Comparison of ENCODE assay signal across 8 mouse cellular contexts in the genomic region with DNA sequence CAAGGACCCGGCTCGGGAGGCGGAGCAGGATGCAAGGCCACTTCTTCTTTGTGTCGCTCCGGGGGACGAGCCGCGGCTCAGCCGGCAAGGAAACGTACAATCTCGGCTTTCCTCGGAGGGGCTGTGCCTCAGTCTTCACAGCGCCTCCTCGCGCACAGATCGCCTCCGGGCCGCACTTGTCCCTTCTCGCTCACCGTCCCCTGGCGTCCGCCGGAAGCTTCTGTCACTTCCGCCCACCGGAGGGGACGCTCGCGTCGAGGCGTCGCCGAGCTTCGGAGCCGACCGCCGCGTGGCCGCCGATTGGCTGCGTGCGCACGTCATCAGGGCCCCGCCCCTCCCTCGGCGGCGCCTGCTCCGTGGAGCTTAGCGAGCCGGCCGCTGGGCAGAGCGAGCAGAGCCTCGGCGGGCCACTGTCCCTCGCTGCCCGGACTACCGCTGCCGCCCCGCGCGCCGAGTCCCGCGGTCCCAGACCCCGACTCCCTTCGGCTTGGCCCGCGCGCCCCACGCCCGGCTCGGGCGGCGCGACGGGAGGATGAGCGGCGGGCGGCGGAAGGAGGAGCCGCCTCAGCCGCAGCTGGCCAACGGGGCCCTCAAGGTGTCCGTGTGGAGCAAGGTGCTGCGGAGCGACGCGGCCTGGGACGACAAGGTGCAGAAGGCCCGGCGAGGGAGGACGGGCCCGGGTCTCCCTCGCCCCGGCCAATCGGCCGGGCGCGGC. TPM values are rescaled to one million over a fixed set of nuclear protein-coding genes. Genes with fewer than 3 reads are reported as not detected.
DNase-seq lines count a peak whose midpoint lies in the region; ATAC-seq and TF ChIP-seq lines count a peak whose summit lies in the region.

Gene Rab5if, plus strand, starts transcription at position 357 of the 715 bp plus-strand sequence.

- no peaks in the 10 kb centered on the region for H3K9me3 ChIP-seq in E14TG2a.4 (ENCODE audit: low read length)
- H3K9me3 ChIP-seq in forebrain, embryonic 13.5 days (replicated peaks) = no peaks in the 10 kb centered on the region
- H3K9me3 ChIP-seq in liver, postnatal 0 days (ENCODE audit: low read length) = no peaks in the 10 kb centered on the region
- H3K9me3 ChIP-seq in neural tube, embryonic 14.5 days (ENCODE audit: control insufficient read depth, low read length) = no peaks in the 10 kb centered on the region

- H3K4me3 ChIP-seq in E14TG2a.4 (replicated peaks; ENCODE audit: low read length) = peak within 1 kb of the TSS; percentile 99
- H3K4me3 ChIP-seq in forebrain, embryonic 13.5 days = peak within 1 kb of the TSS; percentile 67
- peak within 1 kb of the TSS; percentile 92 for H3K4me3 ChIP-seq in liver, postnatal 0 days (ENCODE audit: low read depth, low read length)
- H3K4me3 ChIP-seq in neural tube, embryonic 14.5 days (ENCODE audit: low read depth, low read length) = peak within 1 kb of the TSS; percentile 99

- intact Hi-C loops in heart, postnatal 10 days (cut with DNase I) = no loop called here

- TF ChIP-seq EP300 in liver, postnatal 0 days (IDR thresholded peaks at IDR 0.05; ENCODE audit: low read depth) = peak; percentile 42; the same call in 1 of the 2 replicates

- peak; percentile 94 for DNase-seq in c-Kit-positive CD71-positive TER-119-positive erythroid progenitor cells, embryonic 14.5 days (ENCODE audit: low spot score)
- DNase-seq in heart, postnatal 10 days = peak; percentile 98
- peak; percentile 80 for DNase-seq in large intestine, adult 2 months (ENCODE audit: low read depth, low spot score)
- peak; percentile 98 for DNase-seq in liver, postnatal 0 days
- peak; percentile 98 for DNase-seq in testis, postnatal 10 days (ENCODE audit: low spot score)

- H3K27me3 ChIP-seq in E14TG2a.4 (ENCODE audit: insufficient read depth, low read length) = no peaks in the 10 kb centered on the region
- no peaks in the 10 kb centered on the region for H3K27me3 ChIP-seq in forebrain, embryonic 13.5 days
- H3K27me3 ChIP-seq in liver, postnatal 0 days (ENCODE audit: insufficient read depth, low read length) = no peaks in the 10 kb centered on the region
- H3K27me3 ChIP-seq in neural tube, embryonic 14.5 days (ENCODE audit: control insufficient read depth, insufficient read depth, low read length) = no peaks in the 10 kb centered on the region

- peak within 1 kb of the TSS; percentile 98 for H3K9ac ChIP-seq in forebrain, embryonic 13.5 days
- peak within 1 kb of the TSS; percentile 97 for H3K9ac ChIP-seq in liver, postnatal 0 days (replicated peaks)
- H3K9ac ChIP-seq in neural tube, embryonic 14.5 days (replicated peaks; ENCODE audit: low read depth, low read length) = peak within 1 kb of the TSS; percentile 94

- peaks cover 55% of the 10 kb centered on the region for H3K4me1 ChIP-seq in E14TG2a.4 (replicated peaks; ENCODE audit: low read depth, low read length)
- H3K4me1 ChIP-seq in forebrain, embryonic 13.5 days = peaks cover 31% of the 10 kb centered on the region
- H3K4me1 ChIP-seq in liver, postnatal 0 days (ENCODE audit: insufficient read depth) = peaks cover 26% of the 10 kb centered on the region
- H3K4me1 ChIP-seq in neural tube, embryonic 14.5 days (ENCODE audit: control insufficient read depth, insufficient read depth, low read length) = peaks cover 17% of the 10 kb centered on the region

- H3K36me3 ChIP-seq in E14TG2a.4 (ENCODE audit: insufficient read depth, low read length) = peaks cover 43% of the 10 kb centered on the region
- peaks cover 41% of the 10 kb centered on the region for H3K36me3 ChIP-seq in forebrain, embryonic 13.5 days (ENCODE audit: poor library complexity, severe bottlenecking)
- peaks cover 35% of the 10 kb centered on the region for H3K36me3 ChIP-seq in liver, postnatal 0 days (replicated peaks; ENCODE audit: insufficient read depth, low read length)
- H3K36me3 ChIP-seq in neural tube, embryonic 14.5 days (ENCODE audit: control insufficient read depth, insufficient read depth, low read length) = peaks cover 11% of the 10 kb centered on the region; the same call in 1 of the 2 replicates

- ATAC-seq in forebrain, embryonic 13.5 days = peak; percentile 97
- peak; percentile 93 for ATAC-seq in liver, postnatal 0 days
- peak; percentile 97 for ATAC-seq in neural tube, embryonic 14.5 days (ENCODE audit: low read depth)

- WGBS in forebrain, embryonic 13.5 days = under 1% methylated on average over 98 of the region's 98 CpGs
- WGBS in large intestine, adult 2 months = under 1% methylated on average over 98 of the region's 98 CpGs
- under 1% methylated on average over 68 of the region's 98 CpGs for WGBS in liver, postnatal 0 days (ENCODE audit: insufficient replicate concordance)
- under 1% methylated on average over 81 of the region's 98 CpGs for WGBS in neural tube, embryonic 14.5 days

- peak within 1 kb of the TSS; percentile 96 for H3K4me2 ChIP-seq in forebrain, embryonic 13.5 days
- H3K4me2 ChIP-seq in liver, postnatal 0 days (ENCODE audit: low read depth, low read length) = peak within 1 kb of the TSS; percentile 86
- peak within 1 kb of the TSS; percentile 99 for H3K4me2 ChIP-seq in neural tube, embryonic 14.5 days (ENCODE audit: low read depth, low read length)

- 0 out of 2 replicates have a peak, but pooled peaks have one; percentile 10 for TF ChIP-seq CTCF in E14TG2a.4 (conservative IDR thresholded peaks at IDR 0.05; ENCODE audit: low read length)
- TF ChIP-seq CTCF in liver, postnatal 0 days (IDR thresholded peaks at IDR 0.05; ENCODE audit: low read depth) = peak; percentile 92

- H3K27ac ChIP-seq in forebrain, embryonic 13.5 days = peak within 1 kb of the TSS; percentile 96
- peak within 1 kb of the TSS; percentile 94 for H3K27ac ChIP-seq in liver, postnatal 0 days (ENCODE audit: low read depth)
- H3K27ac ChIP-seq in neural tube, embryonic 14.5 days (ENCODE audit: low read depth, low read length) = peak within 1 kb of the TSS; percentile 88

RNA-seq across cellular contexts. Expression of gene Rab5if, which starts in this region (rescaled TPM):
- 151 and 168 TPM in 2 replicates for polyA plus RNA-seq in forebrain, embryonic 13.5 days (2015; fragmentation: Nextera tagmentation; extraction: Ambion mirVana)
- total RNA-seq in heart, postnatal 10 days (2021) = 100 to 1,000 TPM; 130 to 132 TPM
- polyA plus RNA-seq in large intestine, adult 2 months (2012; rRNA removed) = 94.1 and 99.0 TPM in 2 replicates
- 190 and 216 TPM in 2 replicates for polyA plus RNA-seq in liver, postnatal 0 days (2015; fragmentation: Nextera tagmentation; extraction: Ambion mirVana)
- 165 and 168 TPM in 2 replicates for polyA plus RNA-seq in neural tube, embryonic 14.5 days (2014; fragmentation: Nextera tagmentation; extraction: Ambion mirVana)

Comparison
In these comparisons a context has a peak if more than half of its experiments do, and no peak if none do; other contexts are left out.
1. Peak in every context shown above with its lines: DNase-seq, ATAC-seq, H3K4me3 ChIP-seq and H3K27ac ChIP-seq.